Mouse (Mus musculus) gastrocnemius, adult 18-20 months (tissue): ENCODE results near the gene Elmo1. TPM values are rescaled to one million over a fixed set of nuclear protein-coding genes. Genes with fewer than 3 reads are reported as not detected.

ENCODE experiments used
- DNase-seq: peaks from one replicate; pipeline ENCODE4 v3.0.0; 2021; ENCODE audit warnings: low spot score
- total RNA-seq, 2 experiments: library from RNA; stranded (reverse); gene quantifications; 2 replicates each; pipeline ENCODE4 v1.2.3; 2021

Gene Elmo1
- total RNA-seq, 2 experiments from 2014 or later, result 2.0 to 2.7 TPM

DNA sequence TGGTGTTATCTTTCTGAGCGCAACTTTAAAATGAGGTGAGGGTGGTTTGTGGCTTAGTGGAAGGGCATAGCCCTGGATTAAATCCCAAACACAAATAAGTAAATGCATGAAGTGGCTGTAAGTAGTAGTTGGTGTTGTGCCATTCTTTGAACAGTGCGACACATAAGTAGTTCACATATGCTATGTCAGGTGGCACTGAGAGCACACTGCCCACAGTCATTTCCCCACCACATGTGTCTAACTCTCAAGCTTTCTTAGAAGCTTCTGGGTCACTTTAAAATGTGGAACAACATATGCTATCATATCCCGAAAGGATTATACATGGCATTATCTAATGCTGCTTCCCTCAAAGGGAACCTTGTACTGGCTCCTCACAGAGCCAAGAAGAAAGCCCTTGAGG, 424.3 kb downstream of the Elmo1 start:
- no peak for DNase-seq

DNA sequence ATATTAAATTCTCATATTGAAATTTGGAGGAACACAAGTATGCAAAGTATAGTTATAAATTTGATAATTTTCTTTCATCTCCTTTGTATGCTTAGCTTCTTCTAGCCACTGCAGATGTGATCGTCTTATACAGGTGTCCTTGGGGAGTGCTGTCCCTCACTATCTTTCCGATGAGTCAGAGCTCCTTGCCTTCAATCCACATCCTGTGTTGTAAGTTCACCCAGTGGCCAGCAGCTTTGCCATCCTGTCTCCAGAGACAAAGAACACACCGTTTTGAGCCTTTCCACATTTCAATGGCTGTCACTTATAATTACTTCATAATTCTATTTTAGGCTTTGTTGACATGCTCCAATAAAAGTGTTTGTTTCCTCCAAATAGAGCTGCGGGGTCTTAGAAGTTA, 425.7 kb downstream of the Elmo1 start:
- DNase-seq, result no peak

DNA sequence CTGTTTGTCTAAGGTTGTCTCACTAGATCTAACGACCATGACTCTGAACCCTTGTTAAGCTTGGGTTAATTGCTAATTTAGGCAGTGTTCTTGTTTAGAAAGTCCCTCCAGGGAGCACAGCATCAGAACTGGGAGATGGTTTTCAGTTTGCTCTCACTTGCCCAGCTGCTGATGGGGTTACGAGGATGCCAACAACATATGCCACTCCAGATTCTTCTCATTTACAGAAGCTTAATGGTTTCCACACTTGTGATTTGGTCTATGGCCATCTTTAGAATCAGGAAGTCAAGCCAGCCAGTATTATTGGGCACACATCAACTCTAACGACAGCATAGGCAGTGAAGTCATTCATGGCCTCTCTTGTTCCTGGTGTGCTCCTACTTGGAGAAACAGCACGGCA, 427.3 kb downstream of the Elmo1 start:
- no peak for DNase-seq

DNA sequence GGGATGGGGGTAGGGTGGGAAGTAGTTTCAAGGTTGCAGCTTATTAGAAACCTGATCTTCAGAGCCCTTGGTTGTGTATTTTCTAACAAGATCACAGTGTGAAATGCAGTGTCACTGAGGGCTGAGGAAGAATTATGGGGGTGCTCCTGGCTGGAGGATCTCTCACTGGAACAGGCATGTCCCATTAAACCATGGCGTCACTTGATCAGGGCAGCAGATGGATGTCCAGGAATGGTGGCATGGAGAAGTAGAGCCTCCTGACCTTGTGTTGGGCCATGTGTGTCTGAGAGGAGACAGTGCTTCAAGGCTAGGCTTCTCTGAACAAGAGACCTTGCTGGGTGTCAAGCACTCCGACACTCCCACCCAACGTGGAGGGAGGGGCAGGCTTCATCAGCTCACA, 431.1 kb downstream of the Elmo1 start:
- DNase-seq, result no peak

DNA sequence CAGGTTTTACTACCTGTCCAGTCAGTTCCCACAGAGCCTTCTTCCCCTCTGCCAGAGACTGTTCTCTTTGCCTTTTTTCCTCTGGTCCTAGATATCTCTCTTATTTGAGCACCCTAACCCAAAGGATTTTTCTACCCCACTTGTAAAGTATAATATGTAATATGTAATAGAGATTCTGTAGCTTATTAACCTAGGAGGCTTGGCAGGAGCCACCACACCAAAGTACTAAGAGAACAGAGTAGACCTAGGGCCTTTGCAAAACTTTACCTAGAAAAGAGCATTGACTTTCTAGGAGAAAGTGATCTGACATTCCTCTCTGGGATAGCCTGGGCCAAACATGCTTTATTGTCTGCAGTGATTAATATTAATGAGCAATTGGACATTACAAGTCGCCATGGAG, 433.3 kb downstream of the Elmo1 start:
- no peak for DNase-seq

DNA sequence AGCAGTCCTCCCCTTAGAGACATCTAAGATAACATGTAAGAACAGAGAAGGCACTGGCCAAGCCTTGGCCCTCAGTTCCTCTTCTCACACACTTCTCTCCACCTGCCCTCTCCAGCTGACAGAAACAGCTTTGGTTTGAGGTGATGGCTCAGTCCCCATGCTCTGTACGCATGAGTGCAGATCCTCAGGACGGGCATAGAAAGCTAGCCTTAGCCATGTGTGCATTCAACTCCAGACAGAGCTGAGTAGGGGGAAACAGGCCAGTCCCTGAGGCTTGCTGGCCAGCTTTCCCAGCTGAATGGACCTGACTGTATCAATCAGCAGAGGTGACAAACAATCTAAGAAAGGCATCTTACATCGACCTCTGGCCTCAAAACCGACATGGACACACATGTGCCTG, 435.4 kb downstream of the Elmo1 start:
- DNase-seq, result no peak

DNA sequence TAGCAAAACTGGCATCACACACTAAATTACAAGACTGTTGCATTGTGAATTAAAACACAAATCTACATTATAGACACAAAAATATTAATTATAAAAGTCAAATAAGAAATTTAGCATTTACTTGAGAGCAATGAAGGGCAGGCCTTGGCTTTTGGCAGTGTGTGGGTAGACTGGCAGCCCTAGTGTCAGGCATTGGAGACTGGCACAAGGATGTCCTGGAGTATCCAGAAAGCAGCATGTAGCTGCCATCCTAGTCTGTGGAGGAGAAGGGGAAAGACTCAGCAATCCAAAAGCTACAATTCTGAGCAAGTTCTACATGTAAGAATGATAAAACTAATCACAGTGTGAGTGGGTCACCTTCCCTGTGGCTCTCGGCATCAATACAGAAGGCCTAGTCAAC, 446.7 kb downstream of the Elmo1 start:
- DNase-seq, result no peak

DNA sequence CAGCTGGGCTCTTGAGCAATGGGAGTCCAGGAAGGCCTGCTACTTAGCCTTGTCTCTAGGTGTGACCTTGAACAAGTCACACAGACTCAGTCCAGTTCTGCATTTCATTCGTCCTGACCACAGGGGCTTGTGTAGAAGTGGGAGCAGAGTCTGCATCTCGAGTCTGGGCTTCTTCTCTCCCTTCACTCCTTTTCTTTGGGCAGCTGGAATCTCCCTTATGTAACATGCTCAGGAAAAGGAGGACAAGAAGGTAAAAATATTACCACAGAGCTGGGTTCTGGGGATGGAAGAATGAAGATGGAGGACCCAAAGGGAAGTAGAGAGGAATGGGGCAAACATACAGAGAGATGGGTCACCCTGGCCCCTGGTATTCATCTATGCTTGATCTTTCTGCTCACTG, 447.1 kb downstream of the Elmo1 start:
- no peak for DNase-seq

DNA sequence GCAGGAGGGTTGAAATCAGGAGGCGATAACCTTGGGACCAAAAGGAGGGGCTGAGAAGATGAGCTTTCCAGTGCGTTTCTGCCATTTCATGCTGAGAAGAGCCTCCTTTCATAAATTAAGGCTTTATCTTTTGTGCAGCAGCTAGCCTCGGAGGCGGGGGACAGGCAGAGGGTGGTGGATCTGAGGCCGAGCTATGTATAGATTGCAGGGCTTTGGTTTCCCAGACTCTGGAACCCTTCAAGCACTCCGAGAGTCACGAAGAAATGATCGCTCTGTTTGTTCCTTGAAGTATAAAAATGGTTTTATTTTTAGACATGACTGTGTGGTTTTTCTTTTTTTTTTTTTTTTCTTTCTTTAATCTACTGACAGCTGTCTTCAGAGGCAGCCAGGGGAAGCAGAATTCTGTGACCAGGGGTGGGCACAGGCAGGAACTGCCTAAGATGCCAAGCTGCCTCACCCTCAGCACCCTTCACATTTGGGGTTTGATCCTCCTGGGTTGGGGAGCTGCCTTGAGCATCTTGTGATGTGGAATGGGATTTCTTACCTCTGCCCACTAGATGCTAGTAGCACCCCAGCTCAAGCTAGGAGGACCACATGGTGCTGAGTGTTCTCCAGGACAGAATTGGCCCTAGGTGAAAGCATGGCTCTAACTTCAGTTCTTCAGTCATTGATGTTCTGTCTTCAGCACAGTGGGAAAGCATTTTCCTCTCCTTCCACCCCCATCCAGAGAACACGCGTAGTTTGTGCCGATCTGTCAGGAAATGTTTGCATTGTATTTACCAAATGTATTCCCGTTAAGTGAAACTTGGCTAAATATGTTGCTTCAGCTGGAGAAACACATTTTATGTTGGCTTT, 448.0 kb downstream of the Elmo1 start:
- no peak for DNase-seq

DNA sequence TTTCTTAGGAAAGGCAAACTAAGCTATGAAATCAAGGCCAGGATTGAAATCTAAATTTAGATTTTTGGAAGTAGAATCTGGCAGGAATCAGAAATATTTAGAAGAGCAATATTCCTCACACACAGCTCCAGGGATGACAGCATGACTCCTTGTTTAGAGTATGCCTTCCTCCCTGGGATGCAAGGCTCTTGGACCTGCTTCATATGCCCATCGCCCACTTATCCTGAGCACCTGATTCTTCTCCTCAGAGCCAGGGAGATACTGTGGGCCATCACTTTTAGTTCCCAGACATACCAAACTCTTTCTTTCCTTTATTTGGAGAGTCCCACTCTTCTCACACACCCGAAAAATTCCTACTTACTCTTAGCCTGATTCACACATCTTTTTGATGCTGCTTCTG, 449.2 kb downstream of the Elmo1 start:
- DNase-seq, result no peak

DNA sequence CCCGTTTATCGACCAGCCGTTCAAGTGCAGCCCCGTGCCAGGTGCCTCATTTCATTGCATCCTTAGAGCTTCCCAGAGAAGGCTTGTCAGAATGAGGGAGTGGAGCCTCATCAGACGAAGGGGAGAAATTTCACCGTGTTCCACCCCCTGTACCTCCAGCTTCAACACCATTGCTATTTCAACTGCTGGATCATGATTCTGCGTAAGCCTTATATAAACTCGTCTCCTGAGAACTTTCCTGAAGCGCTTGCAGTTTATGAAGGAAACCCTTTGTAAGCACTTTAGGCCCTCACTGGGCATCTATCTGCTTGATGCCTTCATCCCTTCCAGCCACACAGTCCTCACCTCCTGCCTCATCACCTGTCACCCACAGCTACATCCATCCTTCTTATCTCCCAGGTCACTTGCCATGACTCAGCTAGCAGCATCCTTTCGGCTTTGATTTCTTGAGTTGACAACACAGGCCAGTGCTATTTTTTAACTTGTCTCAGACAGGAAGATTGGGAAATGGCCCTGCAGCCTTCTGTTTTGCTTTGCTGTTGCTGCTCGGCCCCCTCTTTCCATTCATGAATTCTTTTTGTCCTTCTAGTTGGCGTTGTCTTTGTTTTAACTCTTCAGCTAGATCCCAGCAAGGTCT, 456.3 kb downstream of the Elmo1 start:
- no peak for DNase-seq

DNA sequence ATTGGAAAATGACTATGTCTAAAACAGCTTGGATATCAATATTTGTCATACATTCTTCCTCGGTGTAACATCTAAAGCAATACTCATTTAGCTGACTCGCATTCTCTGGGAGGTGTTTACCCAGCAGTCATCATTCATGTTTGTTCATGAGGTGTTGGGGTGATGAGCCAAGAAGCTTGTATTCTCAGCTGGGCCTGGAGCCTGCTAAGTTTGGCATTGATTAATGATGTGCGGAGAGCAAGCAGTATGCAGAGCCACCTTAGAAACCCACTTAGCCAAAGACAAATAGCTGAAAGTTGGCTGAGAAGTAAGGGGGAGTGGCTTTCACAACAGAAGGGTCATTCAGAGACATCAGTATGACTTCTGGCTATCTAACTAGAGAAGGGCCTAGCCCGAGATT, 459.6 kb downstream of the Elmo1 start:
- DNase-seq, result no peak

DNA sequence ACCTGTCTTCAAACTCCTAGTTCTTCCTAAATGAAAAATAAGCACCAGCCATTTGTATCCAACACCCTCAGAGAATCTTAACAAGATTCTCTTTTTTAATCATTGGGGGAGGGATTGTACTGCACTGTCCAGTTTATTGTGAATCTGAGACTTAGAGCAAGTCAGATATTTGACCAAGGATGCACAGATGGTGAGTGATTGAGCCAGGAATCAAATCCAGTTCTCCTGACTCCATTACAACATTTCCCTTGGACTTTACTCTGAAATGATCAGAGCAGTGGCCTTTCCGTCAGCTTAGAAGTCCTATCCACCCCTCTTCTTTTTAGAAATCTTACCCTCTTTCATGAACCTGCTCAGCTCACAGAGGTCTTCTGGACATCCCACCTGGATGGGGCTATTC, 461.2 kb downstream of the Elmo1 start:
- DNase-seq, result no peak

DNA sequence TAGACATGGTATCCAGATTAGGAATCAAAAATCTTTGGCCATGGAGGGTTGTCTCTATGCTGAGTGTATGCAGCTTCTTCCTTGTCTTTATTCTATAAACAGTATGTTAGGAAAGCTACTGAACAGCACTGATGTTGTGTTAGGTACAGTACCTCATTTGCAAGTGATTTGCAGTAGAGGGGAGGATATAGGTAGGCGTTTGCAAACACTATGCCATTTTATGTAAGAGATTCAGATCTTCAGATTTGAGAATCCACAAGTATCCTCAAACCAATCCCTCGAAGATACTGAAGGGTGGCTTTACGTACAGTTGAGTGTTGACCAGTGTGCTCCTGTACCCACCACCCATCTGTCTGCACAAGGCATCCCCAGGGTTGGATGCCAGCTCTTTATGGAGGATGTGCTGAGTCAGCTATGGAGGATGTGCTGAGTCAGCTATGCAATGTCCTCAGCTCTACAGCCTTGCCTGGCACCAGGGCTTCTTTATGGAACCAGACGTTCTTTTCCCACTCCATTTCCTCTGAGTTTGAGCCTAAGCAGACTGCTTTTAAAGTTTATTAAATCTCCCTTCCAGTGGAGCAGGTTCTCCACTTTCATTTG, 465.6 kb downstream of the Elmo1 start:
- no peak for DNase-seq

DNA sequence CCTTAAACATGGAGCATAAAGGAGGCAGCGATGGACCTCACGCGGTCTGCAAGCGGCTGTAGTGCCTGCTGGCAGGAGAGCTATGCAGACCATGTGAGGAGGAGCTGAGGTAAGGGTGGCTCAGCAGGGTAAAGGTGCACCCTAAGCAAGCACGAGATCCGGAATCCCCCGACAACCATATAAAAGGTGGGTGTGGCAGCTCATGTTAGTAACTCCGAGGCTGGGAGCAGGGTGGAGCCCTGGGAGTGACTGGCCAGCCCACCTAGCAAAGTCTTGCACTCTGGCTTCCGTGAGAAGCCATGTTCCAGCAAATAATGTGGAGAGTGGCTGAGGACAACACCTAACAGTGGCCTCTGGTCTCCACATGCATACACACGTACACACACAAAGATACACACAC, 466.3 kb downstream of the Elmo1 start:
- no peak for DNase-seq

DNA sequence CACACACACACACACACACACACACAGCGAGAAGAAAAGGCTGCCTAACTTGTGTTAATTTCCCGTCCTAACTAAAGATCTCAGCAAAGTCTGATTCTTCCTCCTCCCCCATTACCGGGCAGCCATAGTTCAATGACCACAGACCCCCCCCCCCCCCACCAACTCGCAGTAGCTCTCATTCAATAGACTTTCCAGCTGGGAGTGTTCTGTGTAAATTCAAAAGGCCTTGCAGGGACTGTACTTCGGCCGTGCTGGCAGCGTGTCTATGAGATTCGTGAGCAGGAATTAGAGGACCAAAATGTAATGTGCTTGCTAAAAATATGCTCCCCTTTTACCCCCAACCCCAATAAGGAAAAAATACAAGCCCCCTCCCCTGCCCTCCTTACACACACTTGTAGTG, 466.8 kb downstream of the Elmo1 start:
- no peak for DNase-seq

DNA sequence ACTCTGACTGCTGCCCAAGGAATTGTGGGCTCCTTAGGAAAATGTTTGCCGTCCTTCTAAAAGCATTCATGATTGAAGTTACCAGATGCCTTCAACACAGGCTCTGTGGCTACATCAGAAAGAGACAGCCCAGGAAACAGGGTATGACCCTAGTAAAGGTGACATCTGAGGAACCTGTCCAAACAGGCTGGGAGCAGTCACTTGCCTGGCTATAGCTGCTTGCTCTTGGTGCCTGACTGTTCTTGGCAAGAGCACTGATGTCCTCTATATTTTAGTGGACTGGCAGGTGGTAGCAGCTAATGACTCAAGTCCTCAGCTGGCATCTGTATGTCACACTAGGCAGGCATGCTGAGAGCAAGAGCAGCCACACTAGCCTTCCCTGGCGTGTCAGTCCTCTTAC, 468.0 kb downstream of the Elmo1 start:
- DNase-seq, result no peak

DNA sequence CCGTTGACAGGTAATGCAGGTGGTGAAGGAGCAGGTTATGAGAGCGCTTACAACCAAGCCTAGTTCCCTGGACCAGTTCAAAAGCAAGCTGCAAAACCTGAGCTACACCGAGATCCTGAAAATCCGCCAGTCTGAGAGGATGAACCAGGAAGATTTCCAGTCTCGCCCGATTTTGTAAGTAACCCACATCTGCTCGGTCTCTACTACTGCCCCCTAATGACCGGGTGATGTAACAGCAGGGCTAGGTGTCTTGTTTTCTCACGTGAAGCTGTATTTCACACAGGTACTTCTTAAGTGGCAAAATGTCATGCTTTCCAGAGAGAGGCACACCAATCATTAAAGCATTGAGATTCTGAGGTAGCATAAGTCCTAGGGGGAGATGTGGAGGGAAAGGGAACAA, 474.0 kb downstream of the Elmo1 start:
- no peak for DNase-seq

DNA sequence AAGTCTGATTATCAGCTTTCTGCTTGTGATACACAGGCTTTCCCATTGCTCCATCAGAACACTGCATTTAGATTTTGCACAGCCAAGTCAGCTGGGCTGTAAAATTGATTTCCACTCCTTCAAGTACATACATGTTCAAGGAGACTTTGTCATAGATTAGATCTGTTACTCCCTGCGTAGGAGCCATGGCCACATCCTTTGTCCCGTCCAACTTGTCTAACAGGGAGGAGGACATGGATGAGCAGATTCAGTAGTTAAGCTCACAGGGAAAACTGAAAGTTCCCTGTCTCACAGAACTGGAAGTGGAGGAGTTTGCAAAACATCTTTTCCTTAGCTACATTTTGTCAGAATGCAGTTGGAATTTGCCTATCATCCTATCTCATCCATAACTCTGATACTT, 484.8 kb downstream of the Elmo1 start:
- no peak for DNase-seq

DNA sequence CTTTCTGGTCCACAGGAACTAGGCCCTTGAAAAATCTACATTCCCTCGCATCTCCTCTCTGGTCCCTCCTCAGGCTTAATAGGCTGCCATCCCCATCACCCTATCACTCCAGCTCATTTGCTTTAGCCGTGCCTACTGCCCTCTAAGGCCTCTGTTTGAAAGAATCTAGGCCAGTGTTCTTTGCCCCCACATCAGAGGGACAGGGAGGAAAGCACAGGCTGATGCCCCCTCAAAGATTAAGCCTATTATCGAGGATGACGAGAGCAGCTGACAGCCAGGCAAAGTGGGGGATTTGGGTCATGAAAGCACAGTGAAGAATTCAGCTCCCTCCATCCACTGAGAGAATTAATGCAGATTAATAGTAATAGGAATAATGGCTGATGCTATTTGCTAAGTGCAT, 495.5 kb downstream of the Elmo1 start:
- no peak for DNase-seq

DNA sequence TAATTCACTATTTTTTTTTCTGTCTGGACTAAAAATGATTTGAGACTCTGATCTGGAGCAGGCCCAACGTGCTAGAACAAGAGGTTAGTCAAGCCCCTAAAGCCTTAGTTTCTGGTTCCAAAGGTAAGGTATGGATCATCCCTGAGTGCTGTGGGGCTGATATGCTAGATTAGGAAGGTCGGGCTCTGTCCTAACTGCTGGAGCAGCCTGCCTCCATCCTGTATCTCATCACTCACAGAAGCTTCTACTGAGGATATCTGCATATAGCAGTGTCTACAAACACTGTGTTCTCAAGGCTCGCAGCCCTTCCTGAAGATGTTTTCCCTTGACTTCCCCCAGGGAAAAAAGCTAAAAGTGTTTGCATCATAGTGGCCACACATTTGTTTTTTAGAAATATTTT, 496.1 kb downstream of the Elmo1 start:
- DNase-seq, result no peak

DNA sequence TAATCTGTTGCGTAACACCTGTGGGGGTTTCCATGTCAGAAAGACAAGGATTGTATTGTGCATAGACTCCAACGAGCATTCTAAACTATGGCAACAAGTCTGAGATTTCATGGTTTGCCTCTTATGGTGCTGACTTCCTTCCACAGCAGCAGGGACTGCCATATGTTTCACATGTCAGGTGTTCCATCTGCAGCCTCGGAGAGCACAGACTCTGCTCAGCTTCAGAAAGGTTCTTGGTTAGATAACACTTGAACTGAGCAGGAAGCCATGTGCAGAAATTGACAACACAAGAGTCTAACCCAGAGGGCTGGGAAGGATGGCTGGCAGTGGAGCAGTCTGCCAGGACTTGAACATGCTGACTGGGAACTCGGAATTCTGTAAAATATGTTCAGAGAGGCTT, 500.6 kb downstream of the Elmo1 start:
- DNase-seq, result no peak

DNA sequence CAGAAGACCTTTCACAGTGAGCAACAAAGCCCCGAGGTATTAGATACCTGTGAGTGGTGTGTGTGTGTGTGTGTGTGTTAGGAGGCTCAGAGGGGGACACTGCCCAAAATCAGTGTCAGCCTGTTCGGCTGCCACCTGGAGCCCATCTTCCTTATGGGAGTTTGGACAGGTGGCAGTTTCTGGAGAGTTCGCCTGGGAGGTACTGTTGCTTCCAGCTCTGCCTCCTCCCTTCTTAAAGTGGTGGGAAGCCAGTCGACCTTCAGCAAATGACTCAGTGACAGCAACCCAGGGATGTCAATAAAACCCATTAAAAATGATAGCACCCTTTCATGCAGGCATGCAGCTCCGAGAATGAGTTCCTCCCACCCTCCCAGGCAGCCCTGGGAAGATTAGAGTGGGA, 506.9 kb downstream of the Elmo1 start:
- DNase-seq, result no peak
